In the genomic region with DNA sequence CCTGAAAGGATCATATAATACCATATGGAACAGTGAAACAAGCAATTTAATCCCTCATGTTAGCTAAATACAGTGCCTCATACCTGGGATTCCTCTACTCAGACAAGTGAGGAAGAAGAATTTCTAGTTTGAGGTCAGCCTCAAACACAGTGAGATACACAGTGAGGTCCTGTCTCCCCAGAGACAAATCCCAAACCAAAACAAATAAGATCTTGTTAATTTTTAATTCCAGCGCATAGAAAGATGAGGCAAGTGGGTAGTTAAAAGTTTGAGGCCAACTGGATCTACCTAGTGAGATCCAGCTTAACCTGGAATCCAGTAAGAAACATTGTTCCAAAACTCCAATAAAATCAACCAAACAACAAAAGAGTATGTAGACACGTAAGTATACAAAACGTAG, we compare ENCODE assay signal across 28 mouse cellular contexts.
"Had no signal": no experiment of that assay in that cellular context is flagged by ENCODE, and none has a peak within 500 bp of the region (broad histone marks: within the 10 kb centered on the region; RNA-seq: fewer than 3 reads in every experiment).

No protein-coding gene starts in this region.

- DNase-seq: cerebellum, adult 8-10 months; cerebellum, adult 9-10 months; cerebellum, adult 9-11 months; cerebellum, postnatal 10 days; cerebellum, postnatal 14 days; cerebellum, postnatal 25 days; cerebellum, postnatal 36 days; embryo, embryonic 11 days; forebrain, postnatal 0 days; gastrocnemius, adult 2 months; gastrocnemius, postnatal 10 days; gastrocnemius, postnatal 14 days; gastrocnemius, postnatal 25 days; gastrocnemius, postnatal 36 days; heart, adult 11 months; heart, adult 18-20 months; heart, adult 2 months had no signal

- ATAC-seq: forebrain, embryonic 13.5 days; forebrain, embryonic 14.5 days; forebrain, embryonic 15.5 days; forebrain, embryonic 16.5 days; forebrain, postnatal 0 days had no signal

- H3K4me3 ChIP-seq: embryonic facial prominence, embryonic 10.5 days; embryonic facial prominence, embryonic 12.5 days; embryonic facial prominence, embryonic 13.5 days; embryonic facial prominence, embryonic 15.5 days; erythroblast, embryonic 14.5 days; forebrain, embryonic 10.5 days; forebrain, embryonic 12.5 days; forebrain, embryonic 13.5 days; forebrain, embryonic 15.5 days; gastrocnemius, adult 2 months; heart, adult 2 months had no signal

- H3K4me1 ChIP-seq: embryonic facial prominence, embryonic 10.5 days; embryonic facial prominence, embryonic 12.5 days; embryonic facial prominence, embryonic 15.5 days; forebrain, embryonic 10.5 days; forebrain, embryonic 12.5 days; forebrain, embryonic 13.5 days; forebrain, embryonic 15.5 days had no signal

- H3K27ac ChIP-seq: embryonic facial prominence, embryonic 10.5 days; embryonic facial prominence, embryonic 12.5 days; embryonic facial prominence, embryonic 13.5 days; embryonic facial prominence, embryonic 15.5 days; forebrain, embryonic 10.5 days; forebrain, embryonic 12.5 days; forebrain, embryonic 13.5 days; forebrain, embryonic 15.5 days; gastrocnemius, adult 2 months; heart, adult 2 months had no signal

- H3K9me3 ChIP-seq: embryonic facial prominence, embryonic 10.5 days; embryonic facial prominence, embryonic 12.5 days; embryonic facial prominence, embryonic 13.5 days; embryonic facial prominence, embryonic 15.5 days; forebrain, embryonic 10.5 days; forebrain, embryonic 12.5 days; forebrain, embryonic 13.5 days; forebrain, embryonic 15.5 days had no signal

- H3K36me3 ChIP-seq: embryonic facial prominence, embryonic 10.5 days; embryonic facial prominence, embryonic 12.5 days; embryonic facial prominence, embryonic 13.5 days; embryonic facial prominence, embryonic 15.5 days; forebrain, embryonic 10.5 days; forebrain, embryonic 12.5 days; forebrain, embryonic 15.5 days had no signal

- H3K4me2 ChIP-seq: embryonic facial prominence, embryonic 12.5 days; embryonic facial prominence, embryonic 13.5 days; embryonic facial prominence, embryonic 15.5 days; forebrain, embryonic 12.5 days; forebrain, embryonic 13.5 days; forebrain, embryonic 15.5 days had no signal

- H3K27me3 ChIP-seq: embryonic facial prominence, embryonic 12.5 days; embryonic facial prominence, embryonic 13.5 days; embryonic facial prominence, embryonic 15.5 days; forebrain, embryonic 12.5 days; forebrain, embryonic 13.5 days; forebrain, embryonic 15.5 days had no signal

- H3K9ac ChIP-seq: embryonic facial prominence, embryonic 12.5 days; embryonic facial prominence, embryonic 13.5 days; embryonic facial prominence, embryonic 15.5 days; forebrain, embryonic 12.5 days; forebrain, embryonic 13.5 days; forebrain, embryonic 15.5 days; forebrain, postnatal 0 days had no signal
